Mouse (Mus musculus) myocyte (in vitro differentiated cells): ENCODE results near the gene Susd6.

Experiments used
- E2F4 ChIP-seq: IDR thresholded peaks from one replicate; pipeline ENCODE4 v1.6.1; 2011; ENCODE audit warnings: mild to moderate bottlenecking, control low read depth, moderate library complexity; ENCODE audit not compliant: insufficient read depth
- MAX ChIP-seq: IDR thresholded peaks from one replicate; pipeline ENCODE4 v1.6.1; 2011; ENCODE audit warnings: low read depth, mild to moderate bottlenecking, control low read depth
- MYOG ChIP-seq, 3 experiments: IDR thresholded peaks; one replicate each; pipeline ENCODE4 v1.6.1; 2011; ENCODE audit warnings: control low read depth in 2 of 3, low read depth in 2 of 3, mild to moderate bottlenecking in 2 of 3; ENCODE audit not compliant: insufficient read length in 2 of 3, control insufficient read depth in 1 of 3, insufficient read depth in 1 of 3
- POLR2A ChIP-seq: IDR thresholded peaks from one replicate; pipeline ENCODE4 v1.6.1; 2011; ENCODE audit warnings: low read depth, mild to moderate bottlenecking, control low read depth, moderate library complexity; ENCODE audit not compliant: insufficient read length
- TCF12 ChIP-seq: IDR thresholded peaks from one replicate; pipeline ENCODE4 v1.6.1; 2011; ENCODE audit warnings: mild to moderate bottlenecking, control low read depth; ENCODE audit not compliant: poor library complexity, insufficient read depth, severe bottlenecking
- USF1 ChIP-seq: IDR thresholded peaks from one replicate; pipeline ENCODE4 v1.6.1; 2011; ENCODE audit warnings: low read depth, mild to moderate bottlenecking, control low read depth, moderate library complexity

GRCm38 (mm10) chr12:80830211-80830610 lies 39.9 kb downstream of the Susd6 start:
- TF ChIP-seq POLR2A (no peak), E2F4 (no peak), MAX (no peak), MYOG (IDR thresholded peaks at IDR 0.05; ENCODE audit: control insufficient read depth in 1 of 3, insufficient read depth in 1 of 3, insufficient read length in 2 of 3, low read depth in 2 of 3) (no peak), USF1 (no peak), TCF12 (no peak)
